Mouse (Mus musculus) lung, adult 18-20 months (tissue): ENCODE data around the gene Herc2.
"Not testable (repeated sequence)": the region's sequence is repeated elsewhere in the genome, so short reads cannot be mapped to it uniquely, and the experiment has no call there.

ENCODE experiments used
- DNase-seq, 2 experiments: peaks; one replicate each; pipeline ENCODE4 v3.0.0; 2022; ENCODE audit warnings: mixed read lengths in 2 of 2

The Herc2 gene

DNA sequence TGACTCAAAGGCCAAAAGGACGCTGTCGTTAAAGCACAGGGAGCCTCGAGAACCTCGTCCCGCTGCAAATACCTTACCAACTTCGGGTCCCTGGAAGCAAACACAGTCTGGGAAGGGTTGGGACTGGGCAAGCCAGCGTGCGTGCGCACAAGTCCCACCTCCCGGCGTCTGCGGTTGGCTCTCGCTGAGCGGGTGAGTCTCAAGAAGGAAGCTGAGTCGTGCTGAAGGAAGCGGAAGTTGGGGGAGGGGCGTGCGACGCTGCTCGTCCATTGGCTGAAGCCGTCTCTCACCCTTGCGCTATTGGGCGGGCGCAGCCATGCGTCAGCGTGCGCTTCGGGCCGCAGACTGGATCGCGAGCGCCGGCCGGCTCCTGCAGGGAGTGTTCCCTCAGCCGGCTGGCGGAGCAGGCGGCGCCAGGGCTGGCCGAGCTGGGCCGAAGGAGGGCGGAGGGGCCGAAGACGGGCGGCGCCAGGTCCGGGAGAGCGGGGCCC, at the start of gene Herc2:
TSS of gene Herc2 (plus strand) at position 366 of the 491 bp plus-strand sequence.
- DNase-seq, result peak; percentile 100

DNA sequence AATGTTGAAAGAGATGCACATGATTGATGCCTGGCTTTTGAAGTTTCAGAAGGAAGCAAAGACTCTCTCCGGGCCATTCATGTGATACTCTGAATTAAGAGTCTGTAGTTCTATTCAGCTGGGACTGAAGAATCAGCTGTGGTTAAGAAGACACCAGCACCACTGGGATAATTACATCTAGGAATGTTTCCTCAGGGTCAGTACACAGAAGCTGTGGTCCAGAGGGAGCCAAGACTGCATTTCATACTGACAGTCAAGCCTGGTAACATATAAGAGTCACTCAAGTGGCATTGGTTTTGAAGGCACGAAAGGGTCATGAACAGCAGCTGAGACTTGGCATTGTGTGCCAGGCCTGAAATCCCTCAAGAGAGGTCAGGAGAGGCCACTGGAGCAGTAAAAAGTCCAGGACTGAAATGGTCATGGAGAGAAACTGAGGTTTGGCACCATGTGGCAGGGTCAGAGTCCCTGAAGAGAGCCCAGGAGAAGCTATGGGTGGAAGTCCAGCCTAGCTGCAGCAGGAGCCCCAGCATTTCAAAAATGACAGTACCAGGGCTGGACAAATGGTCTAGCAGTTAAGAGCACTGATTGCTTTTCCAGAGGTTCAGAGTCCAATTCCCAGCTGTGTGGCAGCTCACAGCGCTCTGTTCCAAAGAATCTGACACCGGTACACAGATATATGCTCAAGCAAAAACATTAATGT, 39.5 kb upstream of the Herc2 start:
- DNase-seq, result no peak

DNA sequence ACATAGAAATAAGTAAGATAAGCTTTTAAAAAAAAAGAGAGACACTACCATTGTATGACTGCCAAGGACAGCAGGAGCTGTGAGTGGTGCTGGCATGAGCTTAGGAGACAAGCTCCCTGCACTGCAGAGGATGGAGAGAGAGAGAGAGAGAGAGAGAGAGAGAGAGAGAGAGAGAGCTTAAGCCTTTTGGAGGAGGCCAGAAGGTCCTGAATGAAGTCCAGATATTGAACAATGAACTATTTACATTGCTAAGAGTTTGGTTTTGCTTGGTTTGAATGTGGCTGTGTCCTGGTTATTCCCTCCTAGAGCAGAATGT, 39.0 kb upstream of the Herc2 start:
- no peak for DNase-seq

DNA sequence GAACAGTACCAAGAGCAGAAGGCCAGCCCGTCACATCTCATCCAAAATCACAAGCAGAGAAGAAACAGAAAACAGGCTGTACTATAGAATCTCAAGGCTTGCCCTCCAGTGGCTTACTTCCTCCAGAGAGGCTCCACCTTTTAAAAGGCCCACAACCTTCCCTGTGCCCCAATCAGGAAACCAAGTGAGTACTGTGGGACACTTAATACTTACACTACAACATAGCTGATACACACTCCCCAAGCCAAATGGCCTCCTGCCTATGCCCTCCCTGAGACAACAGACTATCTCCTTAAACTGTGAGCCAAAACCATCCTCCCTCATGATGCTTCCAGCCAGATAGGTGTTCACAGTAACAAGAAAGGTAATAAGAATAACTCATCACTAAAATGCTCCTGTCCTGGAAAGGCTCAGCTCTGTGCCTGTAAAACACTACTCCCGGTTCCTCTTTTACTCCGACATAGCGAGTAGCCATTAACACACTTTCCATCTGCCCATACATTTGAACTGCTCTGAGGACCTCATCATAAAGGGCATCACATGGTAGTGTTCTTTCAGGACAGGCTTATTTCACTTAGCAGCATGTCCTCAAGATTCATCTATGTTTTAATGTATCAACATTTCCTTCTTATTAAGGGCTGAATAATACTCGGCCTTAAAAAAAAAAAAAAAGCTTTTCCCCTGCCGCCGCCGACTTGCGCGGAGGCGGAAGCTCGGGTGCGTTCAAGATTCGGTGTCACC, 36.6 kb upstream of the Herc2 start:
- DNase-seq, result no peak

DNA sequence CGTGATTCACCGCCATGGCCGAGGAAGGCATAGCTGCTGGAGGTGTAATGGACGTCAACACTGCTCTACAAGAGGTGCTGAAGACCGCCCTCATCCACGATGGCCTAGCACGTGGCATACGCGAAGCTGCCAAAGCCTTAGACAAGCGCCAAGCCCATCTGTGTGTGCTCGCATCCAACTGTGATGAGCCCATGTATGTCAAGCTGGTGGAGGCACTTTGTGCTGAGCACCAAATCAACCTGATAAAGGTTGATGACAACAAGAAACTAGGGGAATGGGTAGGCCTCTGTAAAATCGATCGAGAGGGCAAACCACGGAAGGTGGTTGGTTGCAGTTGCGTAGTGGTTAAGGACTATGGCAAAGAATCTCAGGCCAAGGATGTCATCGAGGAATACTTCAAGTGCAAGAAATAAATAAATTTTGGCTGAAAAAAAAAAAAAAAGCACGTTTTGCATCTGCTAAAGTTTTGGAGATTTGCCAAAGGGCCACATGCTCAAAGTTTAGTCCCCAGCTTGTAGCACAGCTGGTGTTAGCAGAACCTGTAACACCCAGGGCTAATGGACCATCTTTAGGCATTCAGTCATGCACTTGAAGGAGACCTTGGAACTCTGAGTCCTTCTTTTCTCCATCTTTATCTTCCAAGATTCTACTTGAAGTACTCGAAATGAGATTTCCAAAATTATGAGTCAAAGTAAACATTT, 35.8 kb upstream of the Herc2 start:
- DNase-seq, result not testable (repeated sequence)

DNA sequence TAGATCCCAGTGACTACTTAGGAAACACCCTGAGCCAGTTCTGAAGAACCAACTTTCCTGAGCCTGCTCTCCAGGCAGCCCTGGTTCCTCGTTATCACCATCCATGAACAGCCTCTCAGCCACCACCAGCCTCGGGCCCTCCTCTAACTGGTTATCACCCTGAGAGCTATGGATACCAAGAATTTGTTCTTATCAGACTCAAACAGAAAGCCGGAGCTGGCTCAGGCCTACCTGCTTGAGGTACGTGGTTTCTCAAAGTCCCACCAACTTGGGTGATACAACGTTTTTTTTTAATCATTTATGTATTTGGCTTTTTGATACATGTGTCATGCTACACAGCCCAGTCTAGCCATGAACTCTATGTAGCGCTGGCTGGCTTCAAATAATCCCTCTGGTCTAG, 34.8 kb upstream of the Herc2 start:
- DNase-seq, result no peak

DNA sequence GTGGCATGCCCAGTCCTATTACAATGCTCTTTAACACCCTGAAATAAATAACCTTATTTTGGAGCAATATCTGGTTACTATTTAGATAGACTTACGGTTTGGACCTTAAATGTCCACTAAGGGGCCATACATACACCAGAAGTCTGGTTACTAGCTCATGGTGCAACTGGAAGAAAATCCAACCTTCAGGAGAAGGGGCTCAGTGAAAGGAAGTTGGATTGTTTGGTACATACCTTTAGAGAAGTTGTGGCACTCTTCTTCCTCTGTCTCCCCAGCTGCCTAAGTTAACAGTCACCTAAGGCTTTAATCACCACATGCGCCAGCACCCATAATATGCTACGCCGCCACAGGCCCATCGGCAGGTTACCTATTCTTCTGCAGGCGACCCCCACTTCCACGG, 34.2 kb upstream of the Herc2 start:
- DNase-seq, result no peak

DNA sequence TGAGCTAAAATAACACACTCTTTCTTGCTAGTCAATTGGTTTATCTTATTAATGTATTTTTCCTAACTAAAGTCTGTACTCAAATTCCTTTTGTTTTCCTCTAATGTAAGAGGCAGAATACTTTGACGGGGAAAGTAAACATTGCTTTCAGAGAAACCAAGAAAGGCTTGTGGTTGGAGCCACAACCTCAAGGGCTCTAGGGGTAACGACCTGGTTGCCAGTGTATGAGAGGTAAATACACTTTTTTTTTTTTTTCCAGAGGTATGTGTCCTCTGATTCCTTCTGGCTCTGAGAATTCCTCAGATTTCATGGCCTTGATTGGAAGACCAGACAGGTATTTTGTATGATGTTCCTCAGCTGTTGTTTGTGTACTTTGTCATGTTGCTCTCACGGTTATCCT, 32.2 kb upstream of the Herc2 start:
- peak; percentile 50 to 61 for DNase-seq

DNA sequence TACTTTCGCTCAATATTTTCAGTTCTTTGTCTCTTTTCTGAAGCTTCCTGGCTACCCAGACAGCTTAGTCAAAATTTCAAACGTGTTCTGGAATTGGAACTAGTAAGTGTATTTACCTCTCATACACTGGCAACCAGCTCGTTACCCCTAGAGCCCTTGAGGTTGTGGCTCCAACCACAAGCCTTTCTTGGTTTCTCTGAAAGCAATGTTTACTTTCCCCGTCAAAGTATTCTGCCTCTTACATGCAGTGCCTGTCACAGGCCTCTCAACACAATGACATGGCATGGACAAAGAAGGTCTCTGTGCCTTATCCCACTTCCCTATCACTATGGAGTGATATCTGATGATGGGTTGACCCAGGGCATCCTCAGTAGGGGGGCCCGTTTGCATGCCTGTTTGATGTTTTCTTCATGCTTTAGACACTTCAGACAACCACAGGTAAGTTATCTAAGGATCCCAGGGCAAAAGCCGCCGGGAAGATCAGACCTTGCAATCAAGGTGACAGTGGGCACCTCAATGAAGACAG, 31.5 kb upstream of the Herc2 start:
- peak; percentile 33 to 59 for DNase-seq

DNA sequence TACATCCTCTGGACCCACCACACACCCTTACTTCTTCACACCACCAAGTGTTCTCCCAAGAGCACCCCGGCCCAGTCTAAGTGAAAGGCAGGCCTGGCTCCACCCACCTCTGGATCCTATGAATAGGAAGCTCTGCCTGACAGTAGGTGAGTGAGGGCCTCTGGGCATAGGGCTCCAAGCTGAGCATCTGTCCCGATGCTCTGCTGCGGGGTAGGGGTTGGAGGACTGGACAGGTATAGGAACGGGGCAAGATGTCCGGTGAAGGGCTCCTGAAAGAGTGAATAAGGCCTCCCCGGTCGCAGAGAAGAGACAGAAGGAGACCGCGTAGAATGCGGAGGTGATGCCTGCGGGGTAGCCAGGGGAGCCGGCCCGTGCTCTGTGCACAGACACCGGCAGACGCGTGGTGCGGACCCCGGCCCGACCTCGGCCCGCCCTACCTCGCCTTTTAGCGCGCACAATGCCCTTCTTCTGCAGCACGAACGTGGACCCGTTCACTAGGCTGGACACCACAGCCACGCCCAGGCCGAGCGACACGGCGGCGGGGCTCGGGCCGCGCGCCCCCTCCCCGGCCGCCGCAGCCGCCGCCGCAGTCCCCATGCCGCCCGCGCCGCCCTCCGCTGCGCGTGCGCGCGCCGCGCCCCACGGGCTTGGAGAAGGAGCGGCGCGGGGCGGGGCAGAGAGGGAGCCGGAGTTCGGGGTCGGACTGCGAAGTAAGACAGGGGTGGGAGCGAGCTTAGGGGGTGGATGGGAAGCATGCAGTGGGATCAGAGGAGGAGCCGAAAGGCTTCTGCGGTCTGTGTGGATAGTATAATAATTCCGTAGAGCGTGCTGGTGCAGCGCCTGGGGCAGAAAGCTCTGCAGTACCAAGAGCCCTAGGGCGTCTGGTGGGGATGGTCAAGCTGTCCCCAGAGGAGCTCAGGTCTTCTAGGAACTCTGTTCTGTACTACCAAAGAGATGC, 30.7 kb upstream of the Herc2 start:
- DNase-seq, result peak; percentile 67 to 72

DNA sequence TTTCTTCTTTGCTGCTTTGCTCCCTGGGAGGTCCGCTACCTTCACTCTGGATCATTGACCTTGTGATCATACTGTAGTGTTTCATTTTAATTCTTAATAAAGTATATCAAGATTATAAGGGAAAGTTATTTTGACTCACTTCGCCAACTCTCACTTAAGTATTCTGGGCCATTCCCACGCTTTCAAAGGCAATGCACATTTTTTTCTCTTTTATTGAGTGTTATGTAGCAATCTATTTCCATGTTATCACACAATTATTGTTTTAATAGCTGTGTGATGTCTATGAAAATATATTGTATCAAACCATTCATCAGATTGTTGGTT, 30.1 kb upstream of the Herc2 start, which contains the start of gene Nipa1:
TSS of gene Nipa1 (minus strand) at position 25 of the 324 bp plus-strand sequence.
- no peak for DNase-seq

DNA sequence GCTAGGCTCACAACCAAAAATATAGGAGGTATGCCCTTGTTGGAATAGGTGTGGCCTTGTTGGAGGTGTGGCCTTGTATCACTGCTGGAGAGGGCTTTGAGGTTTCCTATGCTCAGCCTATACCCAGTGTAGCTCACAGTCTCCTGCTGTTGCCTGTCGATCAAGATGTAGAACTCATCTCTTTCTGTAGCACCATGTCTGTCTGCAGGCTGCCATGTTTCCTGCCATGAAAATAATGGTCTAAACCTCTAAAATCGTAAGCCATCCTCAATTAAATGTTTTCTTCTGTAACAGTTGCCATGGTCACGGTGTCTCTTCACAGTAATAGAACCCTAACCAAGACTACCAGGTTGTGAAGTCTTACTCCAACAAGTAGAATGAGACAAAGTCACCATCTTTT, 26.4 kb upstream of the Herc2 start:
- no peak for DNase-seq

DNA sequence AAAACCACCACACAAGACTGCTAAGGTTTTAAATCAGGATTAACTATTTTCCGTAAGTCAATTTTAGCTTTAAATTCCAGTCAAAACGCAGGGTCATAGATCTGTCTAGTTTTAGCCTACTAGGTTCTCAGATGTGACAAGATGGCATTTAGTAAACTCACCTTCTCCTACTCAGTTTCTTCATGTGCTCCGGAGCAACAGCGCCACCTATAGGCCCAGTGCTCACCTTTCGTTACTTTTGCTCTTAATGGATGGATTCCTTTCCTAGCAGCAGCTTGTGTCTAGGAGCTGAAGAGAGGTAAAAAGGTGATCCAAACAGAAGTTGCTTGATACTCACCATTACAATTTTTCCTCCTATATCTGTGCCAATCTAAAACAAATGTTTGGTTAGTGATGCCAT, 7.6 kb upstream of the Herc2 start:
- DNase-seq, result peak; percentile 74 to 76

DNA sequence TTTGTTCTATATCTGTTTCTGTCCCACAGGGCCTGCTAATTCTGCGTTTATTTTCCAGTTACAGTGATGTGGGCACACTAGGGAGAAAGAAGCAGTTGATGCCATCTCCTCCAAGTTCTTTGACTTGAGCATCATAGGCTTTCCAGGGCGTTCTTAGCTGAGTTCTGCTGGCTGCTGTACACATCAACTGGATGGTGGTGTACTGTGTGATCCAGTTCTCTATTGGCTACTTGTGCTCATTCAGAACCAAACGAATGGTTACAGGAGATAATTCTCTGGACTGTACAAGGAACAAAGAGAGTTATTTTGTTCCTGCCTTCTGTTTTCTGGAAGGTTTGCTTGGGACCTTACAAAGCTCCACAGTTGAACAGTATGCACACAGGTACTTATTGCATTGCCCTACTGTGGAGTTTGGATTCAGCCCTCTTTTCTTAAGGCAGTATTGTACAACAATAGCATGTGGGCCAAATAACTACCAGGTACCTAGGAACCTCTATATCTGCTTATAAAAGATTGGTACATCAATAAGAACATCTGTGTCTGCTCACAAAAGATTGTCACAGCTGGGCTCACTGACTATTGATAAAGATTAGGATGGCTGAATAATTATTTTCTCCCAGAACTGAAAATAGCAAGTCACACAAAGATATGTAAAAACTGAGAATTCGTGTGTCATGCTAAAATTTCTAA, 6.3 kb upstream of the Herc2 start:
- DNase-seq, result no peak

DNA sequence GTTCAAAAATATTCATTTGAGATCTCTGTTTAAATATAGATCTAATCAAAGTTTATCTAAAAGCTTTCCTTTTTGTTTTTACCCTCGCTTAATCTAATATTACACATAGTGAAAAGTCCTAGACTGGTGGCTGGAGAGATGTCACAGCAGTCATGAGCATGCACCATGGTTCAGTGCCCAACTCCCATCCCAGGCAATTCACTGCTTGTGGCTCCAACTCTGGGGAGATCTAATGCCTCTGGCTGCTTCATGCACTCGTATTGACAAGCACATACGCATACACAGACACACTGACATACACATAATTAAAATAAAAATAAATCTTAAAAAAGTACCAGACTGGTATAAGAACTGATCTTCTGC, 5.7 kb upstream of the Herc2 start:
- no peak for DNase-seq

DNA sequence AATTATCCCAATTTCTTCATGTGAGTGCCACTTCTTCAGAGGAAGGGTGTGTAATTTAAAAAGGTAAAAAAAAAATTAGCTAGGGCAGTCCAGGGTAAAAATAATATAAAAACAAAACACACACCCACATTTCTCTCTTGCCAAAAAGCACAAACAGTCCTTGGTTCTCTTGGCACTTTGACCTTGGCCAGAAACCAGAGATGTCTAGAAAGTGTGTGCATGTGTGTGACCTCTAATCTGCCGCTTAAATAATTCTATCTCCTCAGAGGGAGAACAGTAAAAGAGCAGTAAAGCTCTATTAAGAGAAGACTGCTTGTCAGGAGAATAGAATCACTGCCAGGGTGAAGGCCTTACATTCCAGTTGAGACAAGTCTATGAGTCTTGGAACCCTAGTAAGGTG, 2.8 kb upstream of the Herc2 start:
- DNase-seq, result no peak

DNA sequence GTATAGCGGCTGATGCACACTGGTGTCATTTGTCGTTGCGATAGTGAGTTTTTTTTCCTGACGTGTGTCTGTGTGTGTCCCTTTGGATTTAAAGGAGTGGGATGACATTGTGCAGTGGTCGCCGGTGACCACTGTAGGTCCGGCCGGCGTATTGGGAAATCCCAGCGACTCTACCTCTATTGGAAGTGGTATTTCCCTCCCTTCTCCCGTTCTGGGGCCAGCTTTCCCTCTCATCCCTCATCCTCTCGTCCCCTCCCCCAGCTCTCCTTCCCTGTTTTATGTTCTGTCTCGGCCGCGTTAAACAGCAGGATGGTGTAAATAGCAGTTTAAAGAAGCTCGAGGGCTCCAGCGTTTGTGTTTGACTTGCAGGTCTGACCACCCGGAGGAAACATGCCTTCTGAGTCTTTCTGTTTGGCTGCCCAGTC, 503 bp downstream of the Herc2 start:
- DNase-seq, result peak; percentile 16 to 23

DNA sequence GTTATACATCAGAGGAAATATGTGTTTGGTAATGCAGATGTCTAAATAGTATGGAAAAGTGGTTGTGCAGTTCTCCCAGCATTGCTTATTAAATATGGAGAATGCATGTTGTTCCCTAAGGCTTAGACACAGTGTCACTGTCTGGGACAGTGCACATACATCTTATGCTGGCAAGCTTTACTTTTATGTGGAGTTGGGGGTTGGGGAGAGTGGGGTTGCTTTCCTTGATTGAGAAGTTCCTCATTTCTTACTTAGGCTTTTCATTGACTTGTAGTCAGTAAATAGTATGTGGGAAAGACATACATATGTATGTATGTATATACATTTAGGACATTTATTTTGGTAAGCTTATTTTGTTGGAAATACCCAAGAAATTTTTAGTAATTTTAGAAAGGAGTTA, 3.0 kb downstream of the Herc2 start:
- no peak for DNase-seq

DNA sequence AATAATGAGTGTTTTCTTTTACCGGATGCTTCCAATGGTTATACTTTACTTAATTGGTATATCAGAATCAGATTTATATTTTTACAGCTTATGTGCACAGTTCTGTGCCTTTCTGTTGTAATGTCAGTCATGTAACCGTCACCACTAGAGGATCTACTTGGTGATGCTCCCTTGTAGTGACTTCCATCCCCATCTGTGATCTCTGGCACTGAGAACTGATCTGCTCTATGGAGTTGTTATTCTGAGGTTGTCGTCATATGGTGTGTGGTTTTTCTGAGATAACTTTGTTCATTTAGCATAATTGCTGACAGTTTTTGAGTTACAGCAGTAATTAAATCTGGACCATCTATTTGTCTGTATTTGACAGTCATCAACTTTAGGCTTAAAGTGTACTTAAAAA, 5.3 kb downstream of the Herc2 start:
- DNase-seq, result no peak

DNA sequence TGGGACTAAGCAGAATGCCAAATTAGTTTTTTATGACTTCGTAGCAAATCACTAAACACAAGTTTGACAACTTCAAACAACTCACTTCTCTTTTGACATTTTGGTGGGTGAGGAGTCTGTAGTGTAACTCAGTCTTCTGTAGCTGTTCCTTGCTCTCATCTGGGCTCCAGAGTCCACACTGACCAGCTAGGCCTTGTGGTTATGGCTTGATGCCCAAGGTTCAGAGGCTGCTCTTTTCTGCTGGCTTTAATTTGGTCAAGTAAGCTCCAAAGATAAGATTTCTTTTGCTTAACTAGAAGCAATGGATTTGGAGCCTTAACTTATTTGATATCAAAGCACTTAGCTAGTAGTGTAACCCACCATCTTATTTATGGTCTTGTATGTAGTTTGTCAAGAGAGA, 14.9 kb downstream of the Herc2 start:
- peak in 1 of 2 experiments; percentile 12 for DNase-seq

DNA sequence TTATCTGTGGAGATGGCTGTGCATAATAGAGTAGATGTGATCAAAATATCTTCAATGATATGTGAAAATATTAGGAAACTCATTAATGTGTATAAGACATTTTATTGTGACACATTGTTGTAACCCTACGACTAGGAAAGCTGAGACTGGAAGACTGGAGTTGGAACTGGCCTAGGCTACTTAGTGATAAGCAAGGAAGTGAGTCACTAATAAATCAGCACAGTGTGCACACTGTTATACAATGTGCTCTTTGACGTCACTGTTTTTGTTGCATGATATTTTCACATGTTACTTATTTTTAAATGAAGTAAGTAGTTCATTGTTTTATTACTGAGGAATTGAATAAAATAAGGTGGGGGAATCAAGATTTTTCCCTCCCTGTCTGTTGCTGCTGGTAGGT, 16.1 kb downstream of the Herc2 start:
- no peak for DNase-seq

DNA sequence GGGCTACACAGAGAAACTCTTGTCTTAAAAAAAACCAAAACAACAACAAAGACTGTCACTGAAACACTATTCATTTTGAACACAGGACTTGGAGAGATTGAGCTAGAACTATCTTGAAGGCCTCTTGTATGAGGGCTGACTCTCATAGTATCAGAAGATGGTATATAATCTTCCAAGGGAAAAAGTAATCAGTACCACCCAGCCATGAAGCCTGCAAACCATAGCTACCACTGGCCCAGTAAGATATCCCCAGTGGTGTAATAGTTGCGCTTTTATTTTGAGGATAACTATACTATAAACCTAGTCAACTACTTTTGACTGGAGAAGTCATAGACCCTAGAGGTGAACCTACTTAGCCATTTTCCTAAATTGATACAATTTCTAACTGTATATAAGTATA, 16.6 kb downstream of the Herc2 start:
- DNase-seq, result no peak
